Mouse (Mus musculus) megakaryocyte, embryonic 14.5 days (primary cell): ENCODE measurements around the gene Nmu.

ENCODE experiments used
- FLI1 ChIP-seq: IDR thresholded peaks from 2 replicates; pipeline ENCODE4 v1.6.1; 2012; ENCODE audit warnings: low read length, inconsistent platforms, mixed read lengths
- GATA1 ChIP-seq: IDR thresholded peaks from 3 replicates; pipeline ENCODE4 v1.6.1; 2012; ENCODE audit warnings: mixed read lengths, low read length, inconsistent platforms, borderline replicate concordance

DNA sequence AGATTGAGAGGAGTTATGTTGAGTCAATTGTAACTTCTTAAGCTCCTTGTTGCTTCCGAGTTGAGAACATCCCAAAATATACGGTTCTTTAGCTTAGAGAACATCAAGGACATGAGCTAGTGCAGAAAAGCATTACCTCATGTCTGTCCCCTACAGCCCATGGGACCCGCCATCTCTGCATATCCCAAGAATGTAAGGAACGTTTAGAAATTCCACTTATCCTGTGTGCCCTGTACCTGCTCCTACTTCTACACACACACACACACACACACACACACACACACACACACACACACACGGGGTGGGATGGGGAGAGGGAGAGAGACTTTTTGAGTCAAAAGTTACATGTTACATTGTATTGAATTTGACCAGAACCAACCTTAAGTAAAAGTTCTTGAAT, 12.1 kb downstream of the Nmu start:
- no peak for TF ChIP-seq FLI1
- no peak for TF ChIP-seq GATA1
